Mouse (Mus musculus) neural tube, embryonic 12.5 days (tissue): ENCODE measurements around the gene Dct. TPM values are rescaled to one million over a fixed set of nuclear protein-coding genes. Genes with fewer than 3 reads are reported as not detected.

ENCODE experiments used
- ATAC-seq: fragments of 200-750 bp; cut with Nextera tagmentation; 2 replicates; pipeline ENCODE4 v1.8.0; 2017; ENCODE audit warnings: low read depth, mild to moderate bottlenecking, moderate TSS enrichment, moderate library complexity; ENCODE audit not compliant: low FRiP score
- H3K27ac ChIP-seq: fragments of 300-500 bp; sonication (generic); 2 replicates; pipeline ENCODE4 v1.5.1; 2016
- H3K27me3 ChIP-seq: fragments of 300-500 bp; sonication (generic); replicated peaks from 2 replicates; pipeline ENCODE4 v1.6.1; 2016; ENCODE audit warnings: mild to moderate bottlenecking
- H3K36me3 ChIP-seq: fragments of 300-500 bp; sonication (generic); 2 replicates; pipeline ENCODE4 v1.6.1; 2016; ENCODE audit warnings: mild to moderate bottlenecking
- H3K4me1 ChIP-seq: fragments of 300-500 bp; sonication (generic); 2 replicates; pipeline ENCODE4 v1.6.1; 2016
- H3K4me2 ChIP-seq: fragments of 300-500 bp; sonication (generic); replicated peaks from 2 replicates; pipeline ENCODE4 v1.6.1; 2016; ENCODE audit warnings: mild to moderate bottlenecking
- H3K4me3 ChIP-seq: fragments of 300-500 bp; sonication (generic); 2 replicates; pipeline ENCODE4 v1.5.1; 2016
- H3K9ac ChIP-seq: fragments of 300-500 bp; sonication (generic); 2 replicates; pipeline ENCODE4 v1.6.1; 2016; ENCODE audit warnings: mild to moderate bottlenecking
- H3K9me3 ChIP-seq: fragments of 300-500 bp; sonication (generic); 2 replicates; pipeline ENCODE4 v1.6.1; 2016; ENCODE audit warnings: mild to moderate bottlenecking
- WGBS: fragments of 180-500 bp; shearing (Covaris S2); methylation state at CpG from one replicate; pipeline ENCODE4 v1.1.7; 2016; 5-methylcytosine and 5-hydroxymethylcytosine counted together
- polyA plus RNA-seq: library from polyadenylated mRNA; unstranded; fragments of >200 nt; fragmentation: Nextera tagmentation; extraction: Ambion mirVana; gene quantifications from 2 replicates; pipeline ENCODE4 v1.2.1, GENCODE M21; 2016

The Dct gene
- polyA plus RNA-seq, 1 experiment from 2014 or later = 3.9 TPM

- no peak overlapping the region for H3K27ac ChIP-seq
- no peaks in the 10 kb centered on the region for H3K36me3 ChIP-seq
- H3K4me2 ChIP-seq = no peak overlapping the region
- no peak overlapping the region for H3K9ac ChIP-seq
- H3K4me3 ChIP-seq = no peak overlapping the region
- no peak for ATAC-seq
- H3K4me1 ChIP-seq = no peaks in the 10 kb centered on the region; the same call in 1 of the 2 replicates
- H3K27me3 ChIP-seq = peaks cover 5% of the 10 kb centered on the region; the same call in 1 of the 2 replicates
- H3K9me3 ChIP-seq = no peaks in the 10 kb centered on the region
- WGBS = 69% methylated on average over 7 of the region's 7 CpGs
Observed at GRCm38 (mm10) chr14:118040550-118041250, 11.3 kb downstream of the Dct start.

GRCm38 (mm10) chr14:118039074-118039473 is 13.0 kb downstream of the Dct start:
- Histone ChIP-seq H3K27ac (no peak overlapping the region), H3K4me1 (no peaks in the 10 kb centered on the region; the same call in 1 of the 2 replicates), H3K27me3 (no peaks in the 10 kb centered on the region; the same call in 1 of the 2 replicates), H3K36me3 (no peaks in the 10 kb centered on the region), H3K9ac (no peak overlapping the region), H3K4me3 (no peak overlapping the region), H3K4me2 (no peak overlapping the region), H3K9me3 (no peaks in the 10 kb centered on the region)
- no peak for ATAC-seq
- WGBS = 81% methylated on average over 3 of the region's 3 CpGs

- Histone ChIP-seq H3K27me3 (no peaks in the 10 kb centered on the region), H3K27ac (no peak overlapping the region), H3K4me3 (no peak overlapping the region), H3K9ac (no peak overlapping the region), H3K36me3 (0 out of 2 replicates have a peak, but pooled peaks cover 2% of the 10 kb centered on the region), H3K9me3 (peaks cover 35% of the 10 kb centered on the region), H3K4me1 (no peaks in the 10 kb centered on the region), H3K4me2 (no peak overlapping the region)
- 91% methylated on average over 3 of the region's 3 CpGs for WGBS
- no peak for ATAC-seq
Observed at GRCm38 (mm10) chr14:118027564-118027963, 24.5 kb downstream of the Dct start.

GRCm38 (mm10) chr14:118021867-118022543 is 30.0 kb downstream of the Dct start:
- Histone ChIP-seq H3K4me2 (no peak overlapping the region; the same call in 1 of the 2 replicates), H3K36me3 (no peaks in the 10 kb centered on the region), H3K27me3 (no peaks in the 10 kb centered on the region), H3K4me1 (peaks cover 6% of the 10 kb centered on the region; the same call in 1 of the 2 replicates), H3K9ac (no peak overlapping the region), H3K27ac (no peak overlapping the region), H3K9me3 (no peaks in the 10 kb centered on the region), H3K4me3 (no peak overlapping the region)
- peak; percentile 75; the same call in 1 of the 2 replicates for ATAC-seq
- WGBS = 11% methylated on average over 10 of the region's 10 CpGs

GRCm38 (mm10) chr14:118019314-118019713 is 32.7 kb downstream of the Dct start:
- Histone ChIP-seq H3K9me3 (no peaks in the 10 kb centered on the region), H3K4me3 (no peak overlapping the region), H3K27ac (no peak overlapping the region), H3K27me3 (no peaks in the 10 kb centered on the region), H3K4me1 (peaks cover 6% of the 10 kb centered on the region; the same call in 1 of the 2 replicates), H3K9ac (no peak overlapping the region), H3K36me3 (no peaks in the 10 kb centered on the region), H3K4me2 (no peak overlapping the region)
- ATAC-seq = no peak
- 81% methylated on average over 5 of the region's 5 CpGs for WGBS

GRCm38 (mm10) chr14:118013237-118013636 is 38.8 kb downstream of the Dct start:
- Histone ChIP-seq H3K9me3 (no peaks in the 10 kb centered on the region), H3K27ac (no peak overlapping the region), H3K4me2 (no peak overlapping the region), H3K4me3 (no peak overlapping the region), H3K36me3 (no peaks in the 10 kb centered on the region), H3K9ac (no peak overlapping the region), H3K27me3 (no peaks in the 10 kb centered on the region), H3K4me1 (no peaks in the 10 kb centered on the region)
- no peak for ATAC-seq
- 71% methylated on average over 8 of the region's 8 CpGs for WGBS

GRCm38 (mm10) chr14:118009541-118009940 is 42.5 kb downstream of the Dct start:
- no peak for ATAC-seq
- Histone ChIP-seq H3K4me1 (no peaks in the 10 kb centered on the region), H3K9ac (no peak overlapping the region), H3K27me3 (no peaks in the 10 kb centered on the region), H3K36me3 (no peaks in the 10 kb centered on the region), H3K9me3 (no peaks in the 10 kb centered on the region), H3K27ac (no peak overlapping the region), H3K4me3 (no peak overlapping the region), H3K4me2 (no peak overlapping the region)
- WGBS = 84% methylated on average over 9 of the region's 9 CpGs

GRCm38 (mm10) chr14:118005697-118006096 is 46.3 kb downstream of the Dct start:
- Histone ChIP-seq H3K36me3 (no peaks in the 10 kb centered on the region), H3K27ac (no peak overlapping the region), H3K9ac (no peak overlapping the region), H3K9me3 (no peaks in the 10 kb centered on the region), H3K27me3 (no peaks in the 10 kb centered on the region), H3K4me3 (no peak overlapping the region), H3K4me2 (no peak overlapping the region), H3K4me1 (peaks cover 14% of the 10 kb centered on the region)
- peak; percentile 65; the same call in 1 of the 2 replicates for ATAC-seq
- WGBS = 21% methylated on average over 5 of the region's 5 CpGs

GRCm38 (mm10) chr14:118004434-118004833 is 47.6 kb downstream of the Dct start:
- Histone ChIP-seq H3K9ac (no peak overlapping the region), H3K4me3 (no peak overlapping the region), H3K27ac (no peak overlapping the region), H3K27me3 (0 out of 2 replicates have a peak, but pooled peaks cover 5% of the 10 kb centered on the region), H3K4me2 (no peak overlapping the region), H3K4me1 (peaks cover 14% of the 10 kb centered on the region), H3K9me3 (no peaks in the 10 kb centered on the region), H3K36me3 (no peaks in the 10 kb centered on the region)
- no peak for ATAC-seq
- 90% methylated on average over 10 of the region's 10 CpGs for WGBS

- no peaks in the 10 kb centered on the region for H3K27me3 ChIP-seq
- no peak for ATAC-seq
- no peak overlapping the region for H3K27ac ChIP-seq
- no peak overlapping the region for H3K4me2 ChIP-seq
- 89% methylated on average over 6 of the region's 6 CpGs for WGBS
- no peak overlapping the region for H3K9ac ChIP-seq
- no peaks in the 10 kb centered on the region for H3K9me3 ChIP-seq
- no peak overlapping the region for H3K4me3 ChIP-seq
- no peaks in the 10 kb centered on the region for H3K36me3 ChIP-seq
- no peaks in the 10 kb centered on the region for H3K4me1 ChIP-seq
Observed at GRCm38 (mm10) chr14:117993845-117994244, 58.2 kb downstream of the Dct start.

GRCm38 (mm10) chr14:117992600-117993256 is 59.3 kb downstream of the Dct start:
- Histone ChIP-seq H3K27ac (no peak overlapping the region), H3K4me2 (no peak overlapping the region), H3K4me1 (no peaks in the 10 kb centered on the region), H3K27me3 (no peaks in the 10 kb centered on the region), H3K4me3 (no peak overlapping the region), H3K9ac (no peak overlapping the region), H3K36me3 (no peaks in the 10 kb centered on the region), H3K9me3 (no peaks in the 10 kb centered on the region)
- WGBS = 73% methylated on average over 8 of the region's 8 CpGs
- ATAC-seq = no peak

GRCm38 (mm10) chr14:117990203-117990602 is 61.8 kb downstream of the Dct start:
- Histone ChIP-seq H3K9ac (no peak overlapping the region), H3K4me2 (no peak overlapping the region), H3K27ac (no peak overlapping the region), H3K9me3 (no peaks in the 10 kb centered on the region), H3K36me3 (no peaks in the 10 kb centered on the region), H3K27me3 (no peaks in the 10 kb centered on the region), H3K4me1 (no peaks in the 10 kb centered on the region), H3K4me3 (no peak overlapping the region)
- WGBS = 80% methylated on average over 8 of the region's 8 CpGs
- ATAC-seq = no peak
